Mouse (Mus musculus): ENCODE measurements around the gene Slc16a4.

The Slc16a4 gene

DNA sequence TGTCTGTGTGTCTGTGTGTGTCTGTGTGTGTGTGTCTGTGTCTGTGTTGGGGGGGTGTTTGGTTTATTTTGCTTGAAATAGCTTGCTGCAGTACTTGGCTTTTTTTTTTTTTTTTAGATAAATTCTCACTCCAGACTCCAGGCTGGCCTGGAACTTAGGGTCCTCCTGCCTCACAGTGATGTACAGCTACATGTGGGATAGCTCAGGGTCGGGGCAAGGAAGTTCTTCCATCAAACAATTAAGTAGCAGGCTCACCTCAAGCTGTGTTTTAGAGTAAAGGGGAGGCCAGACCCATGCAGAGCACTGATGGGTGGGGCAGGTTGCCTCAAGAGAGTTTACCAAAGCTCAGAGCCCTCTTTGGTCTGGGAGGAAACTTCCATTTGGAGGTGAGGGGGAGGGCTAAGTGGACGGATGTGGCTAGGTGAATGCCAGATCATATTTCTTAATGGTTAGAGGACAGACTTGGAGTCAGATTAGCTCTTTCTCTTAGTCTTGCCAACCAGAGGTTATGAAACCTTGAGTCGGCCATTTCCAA, 66.7 kb downstream of the Slc16a4 start:
- DNase-seq (ENCODE audit: low read depth, low spot score): no peak

DNA sequence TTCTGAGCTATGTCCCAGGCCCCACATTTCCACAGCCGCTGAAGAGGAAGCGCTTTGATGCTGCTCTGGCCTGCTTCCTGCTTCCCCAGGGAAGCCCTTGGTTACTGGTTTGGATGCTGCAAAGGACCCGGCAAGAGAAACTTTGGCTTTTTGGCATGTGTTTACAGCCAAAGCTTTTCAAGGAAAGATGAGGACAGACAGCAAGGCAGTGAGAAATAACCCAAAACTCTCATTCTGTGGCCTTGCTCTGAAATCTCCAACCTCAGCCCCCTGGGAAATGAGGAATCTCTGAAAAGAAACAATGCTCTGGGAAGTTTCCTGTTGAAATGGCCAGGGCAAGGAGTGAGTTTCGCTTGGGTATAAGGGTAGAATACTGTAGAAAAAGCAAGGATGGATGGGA, 69.3 kb downstream of the Slc16a4 start:
- no peak for DNase-seq (ENCODE audit: low read depth, low spot score)
